Mouse (Mus musculus) ES-CJ7 (cell line): ENCODE measurements at regions not wholly inside any gene's neighbourhood (a gene's known extent, or its start where the extent isn't known, plus 50 kb on each side); places are given as distances from the start of the nearest gene placed in this dataset.

Experiments
- DNase-seq: peaks from one replicate; pipeline ENCODE4 v3.0.0; 2011; ENCODE audit warnings: low read depth, low spot score

DNA sequence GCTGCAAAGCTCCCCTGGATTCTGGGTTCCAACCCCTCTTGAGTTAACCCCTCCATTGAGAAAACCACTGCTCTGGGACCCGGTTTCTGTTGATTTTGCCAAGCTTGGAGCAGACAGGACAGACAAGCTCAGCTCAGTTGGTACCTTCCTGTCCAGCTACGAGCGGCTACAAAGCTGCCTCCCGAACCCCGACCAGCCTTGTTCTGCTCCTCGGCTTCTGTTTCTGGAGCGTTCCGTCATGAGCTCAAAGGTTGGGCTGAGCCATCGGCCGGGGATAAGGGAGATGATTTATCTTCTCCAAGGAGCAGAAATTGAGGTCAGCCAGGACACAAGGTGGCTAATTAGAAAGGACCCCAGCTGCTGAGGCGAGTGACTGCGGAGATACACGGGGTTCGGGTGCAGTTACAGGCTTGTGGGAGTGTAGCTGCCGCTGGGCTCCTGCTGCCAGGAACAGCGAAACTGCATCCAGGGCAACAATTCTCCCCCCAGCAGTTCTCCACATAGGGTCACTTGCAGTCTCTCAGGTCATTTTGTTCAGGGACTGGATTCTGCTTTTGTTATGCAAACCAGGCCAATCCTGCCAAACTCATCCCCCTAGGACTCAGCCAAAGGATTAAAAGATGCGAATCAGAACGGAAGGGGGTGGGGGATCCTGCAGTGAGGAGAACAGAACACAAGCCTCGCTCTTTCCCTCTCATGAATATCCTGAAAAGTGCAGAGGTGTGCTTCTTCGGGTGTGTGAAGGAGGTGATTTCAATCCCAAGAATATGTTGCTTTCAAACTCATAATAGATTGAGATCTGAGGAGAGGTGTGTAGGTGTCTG is 50.0 kb upstream of the Tmem132d start:
- peak; percentile 89 for DNase-seq
